Mouse (Mus musculus) layer of hippocampus, adult 9-10 months (tissue): ENCODE data around the gene Ssc4d.

ENCODE experiments used
- DNase-seq: peaks from one replicate; pipeline ENCODE4 v3.0.0; 2022; ENCODE audit warnings: low spot score

Ssc4d gene

GRCm38 (mm10) chr5:135974365-135974764 is at the start of gene Ssc4d:
Gene Ssc4d (minus strand): TSS chr5:135974531.
- no peak for DNase-seq

DNA sequence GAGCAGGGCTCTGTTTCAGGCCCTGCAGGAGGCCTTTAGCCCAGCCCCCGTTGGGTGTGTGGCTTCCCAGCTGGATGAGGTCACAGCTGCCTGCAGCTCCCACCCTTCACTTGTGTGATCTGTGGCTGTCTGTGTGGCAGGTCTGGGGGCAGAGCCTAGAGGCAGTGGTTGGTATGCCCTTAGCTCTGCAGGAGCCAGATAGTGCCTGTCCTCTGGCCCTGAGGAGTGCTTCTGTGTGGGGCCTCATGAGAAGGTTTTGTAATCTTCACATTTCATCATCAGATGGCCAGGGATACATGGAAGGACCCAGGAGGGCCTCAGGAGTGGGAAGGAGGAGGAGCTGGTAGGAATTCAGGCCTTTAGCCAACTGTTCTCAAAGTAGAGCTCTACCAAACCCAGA is 45.6 kb upstream of the Ssc4d start:
- DNase-seq = no peak

GRCm38 (mm10) chr5:136018726-136019125 is 44.4 kb upstream of the Ssc4d start:
- DNase-seq = no peak

DNA sequence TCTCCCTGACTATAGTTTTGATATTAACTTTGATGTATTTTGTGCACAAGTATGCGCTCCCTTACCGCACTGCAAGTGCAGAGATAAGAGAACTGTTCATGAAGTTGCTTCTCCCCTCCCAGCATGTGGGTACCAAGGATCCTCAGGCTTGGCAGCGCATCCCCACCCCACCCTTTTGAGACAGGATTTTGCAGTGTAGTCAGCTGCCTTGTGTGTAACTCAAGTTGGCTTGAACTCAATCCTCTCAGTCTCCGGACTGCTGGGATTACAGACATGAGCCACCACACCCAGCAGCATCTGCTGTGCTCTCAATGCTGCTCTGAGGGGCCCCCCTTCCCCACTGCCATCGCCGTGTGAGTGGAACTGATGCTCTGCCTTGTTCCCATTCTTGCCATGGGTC is 42.9 kb upstream of the Ssc4d start:
- DNase-seq = no peak

GRCm38 (mm10) chr5:136016014-136016876 is 41.9 kb upstream of the Ssc4d start:
- DNase-seq = no peak

GRCm38 (mm10) chr5:136015586-136015985 is 41.3 kb upstream of the Ssc4d start:
- DNase-seq = no peak

DNA sequence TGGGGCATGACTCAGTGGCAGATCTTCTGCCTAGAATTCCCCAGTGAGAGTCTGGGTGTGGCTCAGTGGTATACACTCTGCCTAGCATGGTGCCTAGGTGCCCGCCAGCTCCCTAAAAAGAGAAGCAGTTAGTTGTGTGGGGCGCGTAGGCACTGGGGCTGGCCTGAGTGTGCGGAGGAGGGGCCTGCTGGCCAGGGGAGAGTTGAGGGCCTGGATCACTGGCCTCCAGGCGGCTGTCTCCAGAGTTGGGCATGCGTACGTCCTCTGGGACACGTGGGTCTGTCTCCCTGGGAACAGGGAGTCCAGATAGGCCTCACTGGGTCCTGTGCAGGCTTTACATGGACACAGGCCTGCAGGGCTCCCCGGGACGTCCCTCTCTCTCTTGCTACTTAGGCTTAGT is 40.5 kb upstream of the Ssc4d start:
- DNase-seq = no peak

GRCm38 (mm10) chr5:136007745-136008144 is 33.4 kb upstream of the Ssc4d start:
- DNase-seq = no peak

DNA sequence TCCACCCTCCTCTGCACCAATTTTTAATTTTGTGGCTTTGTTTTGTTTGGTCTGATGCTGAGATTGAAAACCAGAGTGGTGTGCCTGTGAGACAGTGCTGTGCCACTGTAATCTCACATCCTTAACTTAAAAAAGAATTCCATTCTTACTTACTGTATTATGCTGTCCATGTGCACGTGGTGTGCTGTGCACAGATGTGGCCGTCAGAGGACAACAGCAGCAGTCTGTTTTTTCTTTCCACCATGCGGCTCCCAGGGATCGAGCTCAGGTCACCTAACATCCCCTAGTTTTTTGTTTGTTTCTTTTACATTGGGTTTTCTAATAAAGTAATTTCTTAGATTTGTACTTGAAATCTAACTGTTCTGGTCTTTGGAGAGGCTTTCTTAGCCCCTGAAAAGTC is 30.2 kb upstream of the Ssc4d start:
- DNase-seq = no peak

DNA sequence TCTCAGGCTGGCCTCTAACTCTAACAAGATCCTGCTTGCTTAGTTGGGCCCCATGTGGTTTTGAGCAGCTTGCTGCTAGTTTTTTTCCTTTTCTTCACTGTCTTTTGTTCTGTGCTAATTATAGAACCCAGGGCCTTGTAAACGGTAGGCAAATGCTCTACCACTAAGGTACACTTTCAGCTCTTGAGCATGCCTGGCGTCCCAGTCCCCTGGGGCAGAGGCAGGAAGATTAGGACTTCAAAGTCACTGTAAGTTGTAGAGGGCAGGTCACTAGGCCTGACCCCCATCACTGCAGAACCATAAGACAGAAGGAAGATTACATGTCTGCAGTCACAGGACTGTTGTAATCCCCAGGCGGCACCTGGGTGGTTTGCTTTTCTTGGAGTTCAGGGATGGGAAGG is 28.4 kb upstream of the Ssc4d start:
- DNase-seq = no peak

DNA sequence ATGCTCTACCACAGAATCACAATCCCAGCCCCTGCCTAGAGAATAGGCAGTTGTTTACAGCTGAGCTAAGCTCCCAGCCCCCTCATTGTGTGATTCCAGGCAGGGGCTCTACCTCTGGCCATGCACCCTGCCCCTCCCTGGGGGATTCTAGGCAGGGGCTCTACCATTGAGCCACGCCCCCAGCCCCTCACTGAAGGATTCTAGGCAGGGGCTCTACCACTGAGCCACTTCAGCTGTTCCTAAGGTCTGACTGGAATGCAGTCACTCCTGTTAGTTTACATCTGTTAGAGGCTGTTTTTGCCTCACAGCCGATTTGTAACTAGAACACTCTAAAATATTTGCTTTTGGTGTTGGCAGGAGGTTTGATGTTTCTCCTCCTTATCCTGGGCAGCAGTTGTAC is 28.0 kb upstream of the Ssc4d start:
- DNase-seq = no peak

DNA sequence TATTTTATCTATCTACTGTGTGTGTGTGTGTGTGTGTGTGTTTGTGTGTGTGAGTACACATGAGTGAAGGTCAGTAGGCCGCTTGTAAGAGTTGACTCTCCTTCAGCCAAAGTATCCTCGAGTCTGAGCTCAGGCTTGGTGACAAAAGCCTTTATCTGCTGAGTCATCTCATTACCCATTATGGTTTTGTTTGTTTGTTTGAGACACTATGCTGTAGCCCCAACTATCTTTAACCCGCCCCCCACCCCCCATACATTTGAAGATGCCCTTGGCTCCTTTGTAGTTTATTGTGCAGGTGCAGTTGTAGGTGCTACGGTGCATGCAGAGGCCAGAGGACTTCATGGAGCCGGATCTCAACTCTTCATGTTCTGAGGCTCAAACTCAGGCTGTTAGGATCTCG is 26.9 kb upstream of the Ssc4d start:
- no peak for DNase-seq

GRCm38 (mm10) chr5:135996162-135996561 is 21.8 kb upstream of the Ssc4d start:
- no peak for DNase-seq

DNA sequence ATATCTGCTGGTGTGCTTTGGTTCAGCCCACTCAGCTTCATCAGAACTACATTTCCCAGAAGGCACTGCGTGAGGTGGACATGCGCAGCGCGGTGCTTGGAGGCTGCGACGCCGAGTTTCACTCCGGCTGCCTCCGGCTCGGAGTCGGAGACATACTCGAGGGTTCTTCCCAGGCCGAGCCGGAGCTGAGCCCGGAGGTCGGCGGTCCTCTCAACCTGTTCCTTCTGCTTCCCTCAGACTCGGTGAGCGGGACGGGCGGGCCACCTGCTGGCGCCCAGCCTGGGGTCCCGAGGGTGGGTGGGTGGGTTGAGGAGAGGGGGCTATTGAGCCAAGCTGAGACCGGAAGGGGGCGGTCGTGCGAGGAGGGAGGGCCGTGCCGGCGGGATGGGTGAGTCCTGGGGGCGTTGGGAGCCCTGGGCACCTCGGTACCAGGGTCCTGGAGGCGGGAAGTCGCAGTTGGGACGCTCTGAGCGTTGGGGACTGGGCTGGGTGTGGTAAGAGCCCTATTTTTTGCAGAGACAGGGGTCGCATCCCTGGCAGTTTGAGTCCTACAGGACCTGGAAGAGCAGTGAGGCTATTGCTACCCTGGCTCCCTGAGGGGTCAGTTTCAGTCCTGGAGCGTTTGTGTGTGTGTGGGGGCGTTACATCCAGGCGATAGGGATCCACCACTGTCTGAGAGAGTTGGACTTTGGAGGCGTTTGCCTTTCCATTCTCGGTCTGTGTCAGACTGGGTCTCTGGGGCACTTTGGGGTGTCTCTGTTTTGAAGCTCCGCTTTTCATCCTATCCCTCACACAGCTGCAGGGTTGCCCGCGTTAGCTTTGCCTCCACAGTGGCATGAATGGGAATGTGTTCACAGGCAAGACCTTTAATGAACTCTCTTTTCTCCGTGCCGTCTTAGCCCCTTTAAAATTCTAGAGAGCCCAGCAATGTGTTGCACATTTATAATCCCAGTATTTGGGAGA is 20.7 kb upstream of the Ssc4d start, which contains the start of gene Dtx2:
Gene Dtx2, plus strand, starts transcription at position 76 of the 963 bp plus-strand sequence.
- peak; percentile 87 for DNase-seq

DNA sequence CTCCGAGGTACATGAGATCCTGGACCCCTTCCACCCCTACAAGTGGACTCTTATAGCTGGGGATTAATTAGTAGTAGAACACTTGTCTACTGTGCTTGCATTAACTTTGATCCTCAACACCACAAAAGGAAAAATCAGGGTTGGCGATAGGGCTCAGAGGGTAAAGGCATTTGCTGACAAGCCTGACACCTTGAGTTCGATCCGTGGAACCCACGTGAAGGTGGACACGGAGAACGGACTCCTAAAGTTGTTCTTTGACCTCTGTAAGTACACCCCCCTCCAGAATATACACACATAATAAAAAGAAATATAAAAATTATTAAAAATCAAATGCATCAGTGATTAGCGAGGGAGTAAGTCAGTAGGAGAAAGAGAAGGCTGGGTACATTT is 20.0 kb upstream of the Ssc4d start:
- DNase-seq = no peak

GRCm38 (mm10) chr5:135993381-135993965 is 19.1 kb upstream of the Ssc4d start:
- no peak for DNase-seq

DNA sequence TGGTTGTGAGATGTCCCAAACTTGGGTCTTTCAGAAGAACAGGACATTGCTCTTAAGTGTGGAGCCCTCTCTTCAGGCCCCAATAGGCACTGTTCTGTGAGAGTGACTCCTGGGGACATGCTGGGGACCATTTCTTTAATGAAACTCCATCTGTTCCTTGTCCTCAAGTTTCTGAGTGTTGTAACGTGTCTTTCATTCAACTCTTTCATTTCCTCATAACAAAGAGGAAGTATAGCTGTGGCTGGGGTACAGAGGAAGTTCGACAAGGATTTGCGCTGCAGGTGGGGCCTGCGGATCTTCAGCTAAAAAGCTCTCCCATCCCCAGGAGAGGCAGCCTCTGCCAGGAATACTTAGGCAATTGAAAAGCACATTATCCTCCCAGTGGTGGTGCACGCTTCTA is 16.3 kb upstream of the Ssc4d start:
- no peak for DNase-seq

DNA sequence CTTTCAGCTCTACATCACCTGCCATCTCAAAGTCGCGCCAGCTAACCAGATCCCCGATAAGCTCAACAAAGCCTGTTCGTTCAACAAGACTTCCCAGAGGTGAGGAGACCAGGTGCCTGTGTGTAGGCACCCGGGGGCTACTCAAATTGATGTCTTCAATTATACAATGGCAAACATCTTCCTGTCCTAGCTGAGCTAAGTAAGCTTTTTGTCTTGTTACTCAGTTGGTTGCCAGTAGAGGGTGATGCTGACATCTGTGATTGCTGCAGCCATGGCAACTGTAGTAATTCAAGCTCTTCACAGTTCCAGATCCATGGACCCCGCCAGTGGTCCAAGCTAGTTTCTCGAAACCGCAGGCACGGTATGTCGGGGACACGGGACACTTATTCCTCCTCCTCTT is 12.9 kb upstream of the Ssc4d start:
- no peak for DNase-seq

DNA sequence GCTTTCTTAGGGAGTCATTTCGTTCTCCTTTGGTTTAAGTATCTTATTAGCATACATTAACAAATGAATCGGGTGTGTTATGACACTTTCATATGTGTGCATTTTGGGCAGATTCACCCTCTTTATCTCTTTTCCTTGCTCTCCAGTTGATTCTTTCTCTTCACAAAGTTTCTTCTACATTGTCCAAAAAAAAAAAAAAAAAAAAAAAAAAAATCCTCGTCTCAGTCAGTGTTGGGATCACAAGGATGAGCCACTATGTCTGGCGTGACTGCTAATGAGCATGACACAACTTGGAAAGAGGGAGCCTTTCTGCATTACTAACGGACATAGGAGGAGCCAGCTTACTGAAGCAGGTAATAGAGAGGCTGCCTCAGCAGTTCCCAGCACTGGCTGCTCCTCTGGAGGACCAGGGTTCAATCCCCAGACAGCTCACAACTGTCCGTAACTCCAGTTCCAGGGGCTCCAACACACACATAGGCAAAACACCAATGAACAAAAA is 10.3 kb upstream of the Ssc4d start:
- DNase-seq = no peak

GRCm38 (mm10) chr5:135982398-135982797 is 8.1 kb upstream of the Ssc4d start:
- DNase-seq = no peak

GRCm38 (mm10) chr5:135979904-135980303 is 5.6 kb upstream of the Ssc4d start, which contains the start of gene Zp3:
Gene Zp3 (plus strand): TSS chr5:135980099.
- DNase-seq = no peak

DNA sequence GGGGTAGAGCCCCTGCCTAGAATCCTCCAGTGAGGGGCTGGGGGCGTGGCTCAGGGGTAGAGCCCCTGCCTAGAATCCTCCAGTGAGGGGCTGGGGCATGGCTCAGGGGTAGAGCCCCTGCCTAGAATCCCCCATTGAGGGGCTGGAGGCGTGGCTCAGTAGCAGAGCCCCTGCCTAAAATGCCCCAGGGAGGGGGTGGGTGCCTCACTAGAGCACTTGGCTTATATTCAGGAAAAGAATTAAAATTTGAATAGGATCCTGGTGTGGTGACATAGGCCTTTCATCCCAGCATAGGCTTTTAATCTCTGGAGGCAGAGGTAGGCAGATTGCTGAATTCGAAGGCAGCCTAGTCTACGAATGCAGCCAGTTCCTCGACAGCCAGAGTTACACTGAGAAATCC is 5.0 kb upstream of the Ssc4d start:
- DNase-seq = no peak
